Mouse (Mus musculus) liver, adult 2 months (tissue): ENCODE results near the gene Elmo2. TPM values are rescaled to one million over a fixed set of nuclear protein-coding genes. Genes with fewer than 3 reads are reported as not detected.

Experiments
- DNase-seq: peaks from one replicate; pipeline ENCODE4 v3.0.0-alpha.2; 2011; ENCODE audit warnings: low read depth, low spot score; ENCODE audit errors: extremely low read depth
- H3K27ac ChIP-seq: fragments of 200-500 bp; replicated peaks from 2 replicates; pipeline ENCODE4 v1.5.1; 2012; ENCODE audit warnings: low read depth, mild to moderate bottlenecking, control low read depth, inconsistent platforms, low read length; ENCODE audit not compliant: insufficient read depth
- H3K27me3 ChIP-seq: fragments of 200-500 bp; 2 replicates; pipeline ENCODE4 v1.6.1; 2012; ENCODE audit warnings: mild to moderate bottlenecking, moderate library complexity, low read length, inconsistent platforms; ENCODE audit not compliant: control insufficient read depth, insufficient read depth
- H3K36me3 ChIP-seq: fragments of 200-500 bp; 2 replicates; pipeline ENCODE4 v1.6.1; 2012; ENCODE audit warnings: low read length, inconsistent platforms; ENCODE audit not compliant: control insufficient read depth, insufficient read depth
- H3K4me1 ChIP-seq: fragments of 200-500 bp; 2 replicates; pipeline ENCODE4 v1.6.1; 2011; ENCODE audit warnings: low read length; ENCODE audit not compliant: control insufficient read depth, insufficient read depth
- H3K4me3 ChIP-seq: fragments of 200-500 bp; 2 replicates; pipeline ENCODE4 v1.5.1; 2011; ENCODE audit warnings: low read depth, mild to moderate bottlenecking, control low read depth, low read length, moderate library complexity; ENCODE audit not compliant: insufficient read depth
- H3K79me2 ChIP-seq: fragments of 200-500 bp; 2 replicates; pipeline ENCODE4 v1.6.1; 2012; ENCODE audit warnings: inconsistent platforms, mild to moderate bottlenecking, low read length, moderate library complexity; ENCODE audit not compliant: control insufficient read depth, insufficient read depth
- H3K9ac ChIP-seq: fragments of 200-500 bp; 2 replicates; pipeline ENCODE4 v1.6.1; 2012; ENCODE audit warnings: low read depth, mild to moderate bottlenecking, control low read depth, inconsistent platforms, low read length
- CTCF ChIP-seq: fragments of 200-500 bp; IDR thresholded peaks from 2 replicates; pipeline ENCODE4 v1.5.1; 2011; ENCODE audit warnings: low read depth, low read length, control low read depth
- POLR2A ChIP-seq: fragments of 200-500 bp; IDR thresholded peaks from 2 replicates; pipeline ENCODE4 v1.6.1; 2011; ENCODE audit warnings: low read length, control low read depth; ENCODE audit not compliant: insufficient read depth; ENCODE audit errors: extremely low read depth
- WGBS: fragments of 180-500 bp; shearing (Covaris S2); methylation state at CpG from one replicate; pipeline ENCODE4 v1.1.7; 2018; 5-methylcytosine and 5-hydroxymethylcytosine counted together
- polyA plus RNA-seq: library from polyadenylated mRNA; depleted of rRNA; stranded (reverse); fragments of >200 nt; gene quantifications from 2 replicates; pipeline ENCODE4 v1.2.3, GENCODE M21; 2012
- total RNA-seq: library from RNA; depleted of rRNA; stranded (reverse); fragments of >200 nt; gene quantifications from 2 replicates; pipeline ENCODE4 v1.2.3, GENCODE M21; 2014

Elmo2 gene
- total and polyA plus RNA-seq, 2 experiments, result 5.2 to 17.5 TPM

DNA sequence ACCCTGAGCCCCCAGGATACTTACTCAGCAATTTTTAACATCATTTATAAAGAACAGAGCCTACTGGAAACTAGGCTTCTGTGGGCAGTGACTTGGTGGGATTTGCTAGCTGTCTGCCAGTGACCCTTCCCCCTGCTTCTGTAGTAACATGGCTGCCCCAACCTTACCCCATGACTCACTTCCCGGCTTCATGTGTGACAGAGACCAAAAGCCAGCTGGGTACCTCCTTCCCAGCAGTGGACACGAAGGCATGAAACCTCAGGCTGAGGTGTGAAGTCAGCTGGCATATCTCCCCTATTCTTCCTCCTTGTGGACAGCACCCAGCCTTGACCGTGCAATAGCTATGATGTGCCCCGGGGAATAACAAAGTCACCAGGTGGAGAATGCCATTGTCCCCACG, 2.5 kb upstream of the Elmo2 start:
- 77% methylated on average over 5 of the region's 5 CpGs for WGBS
- Histone ChIP-seq H3K27me3 (no peaks in the 10 kb centered on the region), H3K27ac (no peak overlapping the region), H3K36me3 (no peaks in the 10 kb centered on the region), H3K79me2 (peaks cover 22% of the 10 kb centered on the region; the same call in 1 of the 2 replicates), H3K4me1 (peaks cover 10% of the 10 kb centered on the region; the same call in 1 of the 2 replicates), H3K4me3 (no peak overlapping the region), H3K9ac (no peak overlapping the region)
- TF ChIP-seq POLR2A, result no peak
- no peak for TF ChIP-seq CTCF
- DNase-seq, result no peak

DNA sequence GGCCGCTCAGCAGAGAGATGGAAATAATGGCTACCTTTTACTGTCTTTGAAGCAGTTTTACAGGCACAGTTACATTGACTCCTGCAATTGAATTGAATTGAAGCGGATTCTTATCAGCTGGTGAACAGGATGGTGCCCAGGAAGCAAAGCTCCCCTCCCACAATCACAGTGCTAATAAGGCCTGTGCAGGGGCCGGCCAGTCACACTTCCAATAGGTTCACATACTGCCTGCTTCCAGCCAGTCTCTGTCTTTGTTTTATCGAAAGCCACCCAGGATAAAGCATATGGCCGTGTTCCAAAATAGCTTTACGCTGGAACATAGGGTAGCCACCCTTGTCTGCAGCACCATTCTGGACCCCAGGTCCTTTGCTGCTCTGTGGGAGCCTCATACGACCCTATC, 1.1 kb upstream of the Elmo2 start:
- H3K4me1 ChIP-seq, result peaks cover 10% of the 10 kb centered on the region; the same call in 1 of the 2 replicates
- H3K4me3 ChIP-seq, result no peak overlapping the region

DNA sequence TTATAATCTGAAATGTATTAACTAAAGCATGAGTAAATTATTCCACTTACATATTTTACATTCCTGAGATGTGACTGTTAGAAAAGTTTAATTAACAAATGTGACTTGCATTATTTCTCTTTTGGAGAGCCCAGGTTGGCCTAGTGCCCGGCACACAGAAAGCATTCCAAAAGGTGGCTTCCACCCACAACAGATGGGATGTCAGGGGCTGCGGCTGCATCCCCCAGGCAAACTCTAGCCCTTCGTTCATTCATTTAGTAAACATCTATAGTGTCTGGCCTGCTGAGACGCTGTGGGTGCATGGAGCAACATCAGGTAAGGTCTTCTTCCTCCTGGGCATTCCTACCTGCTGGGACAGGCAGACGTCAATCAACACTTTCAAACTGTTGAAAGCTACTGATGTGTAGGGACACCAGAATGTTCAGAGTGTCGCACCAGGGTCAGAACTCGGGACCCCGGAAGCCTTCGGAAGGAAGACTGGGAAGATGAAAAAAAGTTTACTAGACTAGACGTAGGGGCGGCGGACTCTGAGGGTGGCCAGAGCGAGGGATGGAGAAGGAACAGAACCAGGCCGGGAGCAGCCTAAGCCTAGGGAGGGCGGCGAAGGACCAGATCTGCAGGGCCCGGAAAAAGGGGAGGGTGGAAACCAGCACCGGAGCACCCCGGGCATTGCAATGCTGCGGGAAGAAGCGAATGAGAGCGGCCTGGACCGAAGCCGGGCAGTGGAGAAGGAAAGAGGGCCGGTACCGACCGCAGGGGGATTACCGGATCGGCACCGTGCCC, 567 bp downstream of the Elmo2 start:
- Histone ChIP-seq H3K9ac (peak overlapping the region; percentile 81), H3K27me3 (no peaks in the 10 kb centered on the region), H3K79me2 (peaks cover 28% of the 10 kb centered on the region; the same call in 1 of the 2 replicates), H3K36me3 (no peaks in the 10 kb centered on the region), H3K27ac (no peak overlapping the region; the same call in 1 of the 2 replicates), H3K4me1 (peaks cover 20% of the 10 kb centered on the region; the same call in 1 of the 2 replicates), H3K4me3 (peak overlapping the region; percentile 84)
- no peak for DNase-seq
- WGBS, result 1% methylated on average over 30 of the region's 30 CpGs
- no peak for TF ChIP-seq POLR2A
- TF ChIP-seq CTCF, result no peak

More for the DNA sequence above, 1.1 kb upstream of the Elmo2 start:
- Histone ChIP-seq H3K36me3 (no peaks in the 10 kb centered on the region), H3K27ac (no peak overlapping the region), H3K9ac (no peak overlapping the region), H3K27me3 (no peaks in the 10 kb centered on the region), H3K79me2 (peaks cover 25% of the 10 kb centered on the region; the same call in 1 of the 2 replicates)
- WGBS, result 75% methylated on average over 7 of the region's 7 CpGs
- no peak for DNase-seq
- TF ChIP-seq CTCF, result no peak
- TF ChIP-seq POLR2A, result no peak

DNA sequence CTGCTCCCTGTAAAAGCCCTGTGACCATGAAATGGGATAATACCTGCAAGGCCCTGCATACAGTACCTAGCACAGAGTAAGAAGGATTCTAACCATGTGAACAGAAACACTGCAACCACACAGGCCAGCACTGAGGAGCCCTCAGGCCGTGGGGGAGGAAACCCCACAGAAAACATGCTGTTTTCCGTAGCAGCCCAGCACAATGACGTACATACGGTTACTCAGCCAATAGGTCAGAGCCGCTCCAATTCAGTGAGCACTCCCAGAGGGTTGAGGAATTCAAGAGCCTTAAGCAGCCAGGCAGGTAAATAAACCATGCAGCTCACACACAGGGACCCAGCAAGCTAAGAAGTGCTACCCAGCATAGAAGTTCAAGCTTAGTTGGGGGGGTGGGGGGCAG, 2.4 kb downstream of the Elmo2 start:
- Histone ChIP-seq H3K27me3 (no peaks in the 10 kb centered on the region), H3K79me2 (peaks cover 28% of the 10 kb centered on the region; the same call in 1 of the 2 replicates), H3K9ac (no peak overlapping the region), H3K4me3 (no peak overlapping the region), H3K4me1 (peaks cover 20% of the 10 kb centered on the region; the same call in 1 of the 2 replicates), H3K36me3 (no peaks in the 10 kb centered on the region), H3K27ac (no peak overlapping the region)
- DNase-seq, result no peak
- no peak for TF ChIP-seq CTCF
- TF ChIP-seq POLR2A, result no peak
- 90% methylated on average over 5 of the region's 5 CpGs for WGBS

DNA sequence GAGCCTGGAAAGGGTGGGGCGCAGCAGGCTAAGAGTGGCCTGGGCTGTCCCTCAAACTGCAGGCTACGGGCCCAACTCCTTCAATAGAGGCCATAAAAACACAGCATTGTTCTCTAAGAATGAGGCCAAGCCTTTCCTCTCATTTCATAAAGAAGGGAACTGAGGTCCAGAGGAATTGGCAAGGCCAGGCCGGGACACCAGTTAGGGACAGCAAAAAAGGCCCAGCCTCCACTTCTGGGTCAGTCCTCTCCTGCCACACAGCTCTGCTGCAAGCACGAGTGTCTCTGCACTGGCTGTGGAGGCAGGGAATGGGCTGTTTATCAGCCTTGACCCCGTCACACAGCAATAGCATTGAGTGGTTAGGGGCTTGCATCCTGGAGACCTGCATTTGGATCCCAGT, 2.8 kb downstream of the Elmo2 start:
- Histone ChIP-seq H3K79me2 (peaks cover 28% of the 10 kb centered on the region; the same call in 1 of the 2 replicates), H3K9ac (no peak overlapping the region), H3K4me1 (peaks cover 20% of the 10 kb centered on the region; the same call in 1 of the 2 replicates), H3K27ac (no peak overlapping the region), H3K4me3 (no peak overlapping the region), H3K36me3 (no peaks in the 10 kb centered on the region), H3K27me3 (no peaks in the 10 kb centered on the region)
- TF ChIP-seq CTCF (no peak), POLR2A (no peak)
- 88% methylated on average over 5 of the region's 5 CpGs for WGBS
- no peak for DNase-seq
